Mouse (Mus musculus) fat pad, adult 2 months (tissue): Measurements from ENCODE around the gene Dixdc1.
A peak's percentile ranks its signal among the peaks of the same experiment; 100 is the strongest.

Experiments used
- DNase-seq: peaks from one replicate; pipeline ENCODE4 v3.0.0-alpha.2; 2011; ENCODE audit warnings: low read depth, low spot score; ENCODE audit errors: extremely low read depth

The Dixdc1 gene

GRCm38 (mm10) chr9:50745806-50746205, 6.5 kb upstream of the Dixdc1 start:
- peak; percentile 42 for DNase-seq

GRCm38 (mm10) chr9:50742744-50743143, 3.4 kb upstream of the Dixdc1 start:
- no peak for DNase-seq

GRCm38 (mm10) chr9:50742261-50742660, 2.9 kb upstream of the Dixdc1 start:
- DNase-seq: no peak

- no peak for DNase-seq
These were observed 1.8 kb upstream of the Dixdc1 start for GRCm38 (mm10) chr9:50740867-50741784.

GRCm38 (mm10) chr9:50734989-50735388, 4.3 kb downstream of the Dixdc1 start:
- no peak for DNase-seq

GRCm38 (mm10) chr9:50732560-50732959, 6.8 kb downstream of the Dixdc1 start:
- no peak for DNase-seq

GRCm38 (mm10) chr9:50729600-50729999, 9.7 kb downstream of the Dixdc1 start:
- no peak for DNase-seq

- DNase-seq: no peak
These were observed 11.2 kb downstream of the Dixdc1 start for GRCm38 (mm10) chr9:50727925-50728651.

- no peak for DNase-seq
These were observed 12.0 kb downstream of the Dixdc1 start for GRCm38 (mm10) chr9:50727171-50727924.

- DNase-seq: no peak
These were observed 13.3 kb downstream of the Dixdc1 start for GRCm38 (mm10) chr9:50725921-50726590.

- DNase-seq: no peak
These were observed 14.5 kb downstream of the Dixdc1 start for GRCm38 (mm10) chr9:50724661-50725330.

- DNase-seq: no peak
These were observed 15.2 kb downstream of the Dixdc1 start for GRCm38 (mm10) chr9:50724147-50724546.

GRCm38 (mm10) chr9:50723406-50723805, 15.9 kb downstream of the Dixdc1 start:
- no peak for DNase-seq

- no peak for DNase-seq
These were observed 16.8 kb downstream of the Dixdc1 start for GRCm38 (mm10) chr9:50722451-50722911.

GRCm38 (mm10) chr9:50721061-50721460, 18.3 kb downstream of the Dixdc1 start:
- DNase-seq: no peak

- DNase-seq: no peak
These were observed 20.4 kb downstream of the Dixdc1 start for GRCm38 (mm10) chr9:50718878-50719277.

- no peak for DNase-seq
These were observed 25.1 kb downstream of the Dixdc1 start for GRCm38 (mm10) chr9:50714188-50714587.

GRCm38 (mm10) chr9:50711337-50711736, 28.0 kb downstream of the Dixdc1 start:
- no peak for DNase-seq

GRCm38 (mm10) chr9:50709108-50709507, 30.2 kb downstream of the Dixdc1 start:
- no peak for DNase-seq

- no peak for DNase-seq
These were observed 34.4 kb downstream of the Dixdc1 start for GRCm38 (mm10) chr9:50704907-50705306.
